Comparison of ENCODE assay signal across 8 mouse cellular contexts in genomic region chr6:86526961-86527740, GRCm38 (mm10). TPM values are rescaled to one million over a fixed set of nuclear protein-coding genes. Genes with fewer than 3 reads are reported as not detected.
DNase-seq lines count a peak whose midpoint lies in the region; ATAC-seq lines count a peak whose summit lies in the region.

No protein-coding gene starts in this region.

- peaks cover 59% of the 10 kb centered on the region for H3K36me3 ChIP-seq in erythroblast, embryonic 14.5 days (ENCODE audit: control insufficient read depth)
- H3K36me3 ChIP-seq in limb, embryonic 13.5 days = peaks cover 35% of the 10 kb centered on the region
- H3K36me3 ChIP-seq in midbrain, embryonic 13.5 days = peaks cover 28% of the 10 kb centered on the region

- no peaks in the 10 kb centered on the region for H3K9me3 ChIP-seq in erythroblast, embryonic 14.5 days (ENCODE audit: control insufficient read depth, low read length)
- H3K9me3 ChIP-seq in limb, embryonic 13.5 days = no peaks in the 10 kb centered on the region
- no peaks in the 10 kb centered on the region for H3K9me3 ChIP-seq in midbrain, embryonic 13.5 days

- H3K4me2 ChIP-seq in limb, embryonic 13.5 days (replicated peaks) = peak overlapping the region; percentile 91
- peak overlapping the region; percentile 95 for H3K4me2 ChIP-seq in midbrain, embryonic 13.5 days (replicated peaks)

- peak; percentile 31 to 39; a peak in 3 of 4 replicates for ATAC-seq in hematopoietic stem cell, adult 5-6 weeks (replicated peaks in 1 of 2; ENCODE audit: insufficient read depth in 1 of 2, low FRiP score in 2 of 2, low TSS enrichment in 1 of 2, low read depth in 1 of 2, poor library complexity in 2 of 2, severe bottlenecking in 2 of 2)
- peak; percentile 72 for ATAC-seq in limb, embryonic 13.5 days (ENCODE audit: low FRiP score, low read depth)
- peak; percentile 72 for ATAC-seq in midbrain, embryonic 13.5 days

- no peaks in the 10 kb centered on the region for H3K27me3 ChIP-seq in erythroblast, embryonic 14.5 days (ENCODE audit: control insufficient read depth)
- no peaks in the 10 kb centered on the region for H3K27me3 ChIP-seq in limb, embryonic 13.5 days
- H3K27me3 ChIP-seq in midbrain, embryonic 13.5 days = no peaks in the 10 kb centered on the region

- H3K4me3 ChIP-seq in erythroblast, embryonic 14.5 days (replicated peaks) = peak overlapping the region; percentile 79
- peak overlapping the region; percentile 99 for H3K4me3 ChIP-seq in limb, embryonic 13.5 days
- H3K4me3 ChIP-seq in midbrain, embryonic 13.5 days (replicated peaks) = peak overlapping the region; percentile 91

- peak; percentile 93 for DNase-seq in cerebellum, adult 8-10 months
- DNase-seq in cerebellum, adult 11-12 months = no peak
- peak; percentile 80 to 86 for DNase-seq in adrenal gland, adult 18-20 months (ENCODE audit: low spot score in 2 of 2)
- peak; percentile 68 to 72 for DNase-seq in spleen, postnatal 36 days (ENCODE audit: low spot score in 2 of 2)

- H3K4me1 ChIP-seq in erythroblast, embryonic 14.5 days (ENCODE audit: control insufficient read depth) = peaks cover 42% of the 10 kb centered on the region
- H3K4me1 ChIP-seq in limb, embryonic 13.5 days = peaks cover 25% of the 10 kb centered on the region
- peaks cover 31% of the 10 kb centered on the region for H3K4me1 ChIP-seq in midbrain, embryonic 13.5 days (replicated peaks)

- peak overlapping the region; percentile 100 for H3K27ac ChIP-seq in limb, embryonic 13.5 days
- peak overlapping the region; percentile 100 for H3K27ac ChIP-seq in midbrain, embryonic 13.5 days

- 5% methylated on average over 49 of the region's 49 CpGs for WGBS in limb, embryonic 13.5 days
- 5% methylated on average over 49 of the region's 49 CpGs for WGBS in midbrain, embryonic 13.5 days

- H3K9ac ChIP-seq in limb, embryonic 13.5 days = peak overlapping the region; percentile 99
- peak overlapping the region; percentile 98 for H3K9ac ChIP-seq in midbrain, embryonic 13.5 days (replicated peaks)

RNA-seq across cellular contexts. Expression of gene Pcbp1, which starts 1.0 kb away (rescaled TPM):
- total RNA-seq in adrenal gland, adult 18-20 months (2021) = 100 to 1,000 TPM; 331 to 339 TPM
- 148 and 149 TPM in 2 replicates for polyA plus RNA-seq in erythroblast, embryonic 14.5 days (2012)
- 84.5 and 121 TPM in 2 replicates for total RNA-seq in hematopoietic stem cell, adult 5-6 weeks (2017)
- 454 and 479 TPM in 2 replicates for polyA plus RNA-seq in limb, embryonic 13.5 days (2015; fragmentation: Nextera tagmentation; extraction: Ambion mirVana)
- 246 and 342 TPM in 2 replicates for polyA plus RNA-seq in midbrain, embryonic 13.5 days (2015; fragmentation: Nextera tagmentation; extraction: Ambion mirVana)
